Mouse (Mus musculus) adrenal gland, postnatal 10 days (tissue): Measurements from ENCODE around the gene Tbxas1. TPM values are rescaled to one million over a fixed set of nuclear protein-coding genes. Genes with fewer than 3 reads are reported as not detected.

Experiments
- DNase-seq: peaks from one replicate; pipeline ENCODE4 v3.0.0; 2021; ENCODE audit warnings: mixed read lengths
- total RNA-seq, 2 experiments: library from RNA; stranded (reverse); gene quantifications; 2 replicates each; pipeline ENCODE4 v1.2.3; 2021

Gene Tbxas1
- total RNA-seq, 2 experiments from 2014 or later: 3.1 to 3.7 TPM

GRCm38 (mm10) chr6:39003126-39003525 lies 127.9 kb downstream of the Tbxas1 start:
- DNase-seq: no peak

- DNase-seq: no peak
These were observed 128.8 kb downstream of the Tbxas1 start for GRCm38 (mm10) chr6:39004003-39004473.

DNA sequence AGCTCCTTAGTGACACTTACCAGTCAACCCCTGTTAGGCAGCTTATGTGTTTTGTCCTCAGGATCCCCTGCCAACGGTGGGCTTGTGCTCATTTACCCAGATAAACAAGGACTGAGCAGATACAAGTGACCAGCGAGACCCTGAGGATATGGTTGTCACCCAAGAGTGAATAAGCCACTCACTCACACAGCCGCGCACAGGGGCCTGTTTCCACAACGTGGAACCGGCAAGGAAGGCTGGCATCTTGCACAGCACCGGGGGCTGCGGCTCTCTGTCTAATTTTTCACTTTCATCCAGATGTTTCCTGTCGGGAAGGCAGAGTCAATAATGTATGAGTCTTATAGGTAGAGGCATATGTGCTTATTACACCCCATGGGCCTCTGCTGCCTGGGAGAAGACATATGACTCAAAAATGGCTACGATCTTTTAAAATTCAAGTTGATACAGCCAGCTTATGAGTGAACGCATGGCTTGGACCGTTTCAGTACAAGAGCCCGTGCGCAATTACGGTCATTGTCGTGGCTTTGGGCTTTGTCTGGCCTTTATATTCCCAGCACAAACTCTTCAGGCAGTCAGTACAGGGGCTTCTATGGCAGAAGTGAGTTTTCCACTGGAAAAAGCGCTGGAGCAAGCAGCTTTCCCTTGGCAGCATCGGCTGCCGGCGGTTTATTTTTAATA lies 130.2 kb downstream of the Tbxas1 start:
- no peak for DNase-seq

- DNase-seq: no peak
These were observed 130.9 kb downstream of the Tbxas1 start for GRCm38 (mm10) chr6:39005945-39006572.

DNA sequence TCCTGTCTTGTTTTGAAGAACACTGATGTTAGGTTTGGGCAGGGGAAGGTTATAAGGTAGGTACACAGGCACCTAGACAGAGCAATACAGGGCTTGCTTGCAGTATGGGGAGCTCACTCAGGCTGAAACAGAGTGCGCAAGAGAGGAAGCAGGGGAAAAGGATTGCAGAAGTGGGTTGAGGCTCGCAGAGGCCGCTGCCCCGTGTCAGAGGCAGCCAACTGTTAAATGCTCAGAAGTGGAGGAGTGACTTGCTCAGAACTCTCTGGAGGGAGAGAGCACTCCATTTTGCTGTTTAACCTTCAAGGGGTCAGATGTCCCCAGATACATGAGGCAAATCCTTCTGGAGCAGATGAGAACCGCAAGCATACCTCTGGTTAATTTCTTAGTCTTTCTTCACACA lies 132.0 kb downstream of the Tbxas1 start:
- peak; percentile 29 for DNase-seq

GRCm38 (mm10) chr6:39008116-39008515 lies 132.9 kb downstream of the Tbxas1 start:
- DNase-seq: no peak

- DNase-seq: no peak
These were observed 138.0 kb downstream of the Tbxas1 start for GRCm38 (mm10) chr6:39013034-39013832.

- DNase-seq: no peak
These were observed 142.7 kb downstream of the Tbxas1 start for GRCm38 (mm10) chr6:39017942-39018341.

DNA sequence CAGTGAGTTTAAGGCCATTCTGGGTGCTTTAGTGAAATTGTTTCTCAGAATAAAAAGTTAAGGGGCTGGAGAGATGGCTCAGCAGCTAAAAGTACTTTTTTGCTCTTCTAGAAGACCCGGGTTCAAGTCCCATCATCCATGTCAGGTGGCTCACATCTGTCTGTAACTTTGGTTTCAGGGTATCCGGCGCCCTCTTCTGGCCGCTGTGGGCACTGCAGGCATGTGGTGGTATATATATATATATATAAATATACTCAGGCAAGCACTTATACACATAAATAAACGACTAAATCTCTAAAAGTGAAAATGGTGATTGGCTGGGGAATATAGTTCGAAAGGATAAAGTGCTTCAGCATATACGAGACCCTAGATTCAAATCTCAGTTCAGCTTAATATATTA lies 143.6 kb downstream of the Tbxas1 start:
- no peak for DNase-seq

GRCm38 (mm10) chr6:39019219-39019618 lies 144.0 kb downstream of the Tbxas1 start:
- no peak for DNase-seq

- no peak for DNase-seq
These were observed 146.7 kb downstream of the Tbxas1 start for GRCm38 (mm10) chr6:39021909-39022308.

- DNase-seq: no peak
These were observed 147.4 kb downstream of the Tbxas1 start for GRCm38 (mm10) chr6:39022461-39023181.

DNA sequence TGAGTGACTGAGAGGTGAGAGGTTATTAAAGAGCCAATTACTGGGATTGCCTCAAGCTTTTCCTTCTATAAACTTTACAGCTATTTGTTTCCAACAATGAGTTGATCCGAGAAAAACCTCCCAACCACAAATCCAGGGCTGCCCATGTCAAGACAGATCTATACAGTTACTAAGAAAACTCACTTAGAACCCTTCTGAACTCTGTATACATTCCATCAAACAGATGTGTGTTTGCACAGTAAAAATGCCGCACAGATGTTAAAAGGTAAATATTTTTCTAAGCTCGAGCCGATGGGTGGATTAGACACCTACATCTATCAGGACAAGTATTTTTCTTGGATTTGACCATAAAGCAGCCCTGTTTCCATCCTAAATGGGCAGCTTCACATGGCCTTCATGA lies 149.4 kb downstream of the Tbxas1 start:
- DNase-seq: no peak

- no peak for DNase-seq
These were observed 149.8 kb downstream of the Tbxas1 start for GRCm38 (mm10) chr6:39025038-39025437.

GRCm38 (mm10) chr6:39030714-39031113 lies 155.5 kb downstream of the Tbxas1 start:
- DNase-seq: no peak

DNA sequence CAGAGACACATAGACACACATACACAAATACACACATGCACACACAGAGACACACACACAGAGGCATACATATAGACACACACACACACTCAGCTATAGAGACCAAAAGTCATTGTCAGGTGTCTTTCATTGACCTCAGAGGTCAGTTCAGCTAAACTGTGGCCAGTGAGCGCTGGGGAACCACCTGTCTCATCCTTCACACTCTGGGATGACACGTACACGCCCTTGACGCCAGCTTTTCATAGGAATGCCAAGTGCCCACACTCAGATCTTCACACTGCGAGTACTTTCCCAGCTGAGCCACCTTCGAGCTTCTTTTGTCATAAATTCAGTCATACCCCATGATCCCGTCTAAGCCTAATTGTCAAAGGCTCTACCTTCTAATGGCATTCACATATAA lies 158.5 kb downstream of the Tbxas1 start:
- DNase-seq: no peak

- DNase-seq: no peak
These were observed 159.8 kb downstream of the Tbxas1 start for GRCm38 (mm10) chr6:39035039-39035438.

GRCm38 (mm10) chr6:39036204-39036603 lies 161.0 kb downstream of the Tbxas1 start:
- DNase-seq: peak; percentile 25

DNA sequence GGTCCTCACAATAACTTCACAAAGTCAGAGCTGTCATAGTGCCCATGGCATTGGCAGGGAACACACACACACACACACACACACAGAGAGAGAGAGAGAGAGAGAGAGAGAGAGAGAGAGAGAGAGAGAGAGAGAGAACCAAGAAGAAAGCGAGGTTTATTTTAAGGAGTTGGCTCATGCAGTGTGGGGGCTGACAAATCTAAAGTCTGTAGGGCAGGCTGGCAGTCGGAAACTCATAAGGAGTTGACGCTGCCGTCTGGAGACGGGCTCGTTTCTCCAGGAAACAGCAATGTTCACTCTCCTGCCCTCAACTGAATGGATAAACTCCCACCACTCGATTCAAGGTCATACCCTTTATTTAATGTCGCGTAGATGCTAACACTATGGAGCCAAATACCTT lies 165.2 kb downstream of the Tbxas1 start:
- DNase-seq: no peak

DNA sequence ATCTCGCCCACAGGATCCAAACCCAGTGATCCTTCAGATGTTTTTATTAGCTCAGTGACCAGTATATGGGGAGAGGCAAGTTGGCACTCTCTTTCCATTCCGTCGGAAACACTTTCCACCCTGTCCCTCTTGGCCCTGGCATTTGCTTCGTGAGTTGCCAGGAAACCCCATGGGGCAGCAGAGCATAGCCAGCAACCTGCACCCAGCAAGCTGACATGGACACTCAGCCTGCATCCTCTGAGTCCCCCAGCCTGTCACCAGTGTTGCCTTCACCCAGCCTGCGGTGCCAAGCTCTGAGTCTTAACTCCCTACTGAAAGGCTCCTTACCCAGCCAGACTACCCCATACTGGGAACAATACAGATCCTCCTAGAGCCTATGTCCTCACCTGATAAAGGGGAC lies 173.9 kb downstream of the Tbxas1 start:
- peak; percentile 46 for DNase-seq

GRCm38 (mm10) chr6:39050836-39051235 lies 175.6 kb downstream of the Tbxas1 start:
- no peak for DNase-seq

- peak; percentile 36 for DNase-seq
These were observed 176.8 kb downstream of the Tbxas1 start for GRCm38 (mm10) chr6:39051799-39052556.
